Mouse (Mus musculus): Measurements from ENCODE around the gene Tuba8. TPM values are rescaled to one million over a fixed set of nuclear protein-coding genes. Genes with fewer than 3 reads are reported as not detected.

Tuba8 gene
- polyA plus RNA-seq, 1 experiment from 2014 or later = 1.5 TPM

DNA sequence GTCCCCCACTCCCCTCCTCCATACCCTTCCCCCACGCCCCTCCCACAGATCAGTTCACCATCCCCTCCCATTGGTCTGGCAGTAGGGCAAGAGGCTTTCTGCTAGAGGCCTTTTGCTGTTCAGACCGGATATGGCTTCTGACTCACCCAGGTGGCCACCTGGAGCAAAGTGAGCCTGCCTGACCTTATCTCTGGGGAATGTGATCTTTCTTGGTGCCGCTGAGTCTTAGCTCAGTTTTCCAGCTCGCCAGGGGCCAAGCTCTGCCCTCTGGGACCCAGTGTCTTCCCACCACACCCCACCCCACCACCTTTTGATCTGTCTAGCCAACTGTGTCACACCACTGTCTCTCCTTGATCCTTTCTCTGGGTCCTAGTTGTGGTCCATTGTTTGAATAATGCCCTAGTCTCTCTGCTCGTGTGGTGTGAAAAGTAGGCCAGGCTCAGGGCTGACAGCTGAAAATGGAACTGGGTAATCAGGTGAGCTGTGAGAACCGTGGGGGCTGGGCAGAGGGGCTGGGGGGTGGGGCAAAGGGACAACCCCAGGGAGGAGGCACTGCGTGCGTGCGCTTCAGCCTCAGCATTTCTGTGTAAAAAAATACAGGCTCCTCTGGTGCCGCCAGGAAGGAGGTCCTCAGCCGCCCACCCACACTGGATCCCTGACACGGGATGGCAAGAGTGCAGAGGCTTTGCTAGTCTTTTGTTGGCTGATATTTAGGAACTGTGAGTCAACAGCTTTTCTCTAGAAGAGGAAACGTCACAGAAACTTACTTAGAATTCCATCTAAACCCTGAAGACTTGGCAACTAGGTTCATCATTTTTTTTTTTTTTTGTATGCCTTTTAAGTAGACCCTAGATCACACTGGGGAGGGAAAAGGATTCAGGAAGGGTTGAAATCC lies 16.2 kb upstream of the Tuba8 start:
- Histone ChIP-seq H3K9me3 (ENCODE audit: control insufficient read depth, low read length) (no peaks in the 10 kb centered on the region), H3K4me2 (ENCODE audit: low read depth, low read length) (no peak overlapping the region), H3K9ac (replicated peaks; ENCODE audit: low read depth, low read length) (no peak overlapping the region), H3K36me3 (ENCODE audit: control insufficient read depth, insufficient read depth, low read length) (peaks cover 18% of the 10 kb centered on the region; the same call in 1 of the 2 replicates), H3K27ac (ENCODE audit: low read depth, low read length) (no peak overlapping the region), H3K27me3 (ENCODE audit: control insufficient read depth, insufficient read depth, low read length) (no peaks in the 10 kb centered on the region), H3K4me3 (ENCODE audit: low read depth, low read length) (no peak overlapping the region), H3K4me1 (ENCODE audit: control insufficient read depth, insufficient read depth, low read length) (no peaks in the 10 kb centered on the region)
- ATAC-seq (ENCODE audit: low read depth) = no peak
- WGBS = 51% methylated on average over 13 of the region's 13 CpGs

DNA sequence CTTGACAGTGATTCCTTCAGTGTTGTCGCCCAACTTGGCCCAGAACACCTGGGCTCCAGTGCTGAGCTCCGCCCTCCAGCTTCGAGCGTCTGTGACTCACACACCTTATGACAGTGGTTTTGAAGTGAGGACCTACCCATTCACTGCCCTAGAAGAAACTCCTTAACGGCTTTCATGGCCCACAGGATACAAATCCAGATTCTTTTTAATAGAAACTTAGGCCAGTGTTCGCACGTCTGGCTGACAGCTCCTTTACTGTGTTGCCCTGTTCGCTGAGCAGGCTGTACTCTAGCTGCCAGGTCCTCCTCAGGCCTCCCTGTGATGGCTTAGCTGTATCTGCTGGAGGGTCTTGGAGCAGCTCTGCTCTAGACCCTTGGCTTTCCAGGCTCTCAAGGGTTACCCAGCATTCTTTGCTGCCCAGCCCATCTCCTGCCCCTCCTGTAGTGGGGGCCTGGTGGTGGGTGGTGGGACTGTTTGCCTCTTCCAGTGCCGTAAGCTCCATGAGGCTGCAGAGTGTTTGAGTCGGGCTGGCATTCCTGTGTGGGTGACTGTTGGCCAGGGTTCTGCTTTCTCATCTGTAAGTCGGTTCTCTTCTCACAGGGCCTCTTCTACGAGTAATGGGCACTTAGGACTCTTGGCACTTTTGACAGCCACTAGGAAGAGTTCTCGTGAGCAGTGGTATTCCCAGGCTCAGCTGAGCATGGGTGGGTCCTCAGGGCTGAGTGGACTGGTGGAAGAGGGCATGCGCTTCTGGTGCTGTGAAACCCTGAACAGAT lies 15.4 kb upstream of the Tuba8 start:
- H3K36me3 ChIP-seq (ENCODE audit: control insufficient read depth, insufficient read depth, low read length) = peaks cover 18% of the 10 kb centered on the region; the same call in 1 of the 2 replicates
- H3K4me3 ChIP-seq (ENCODE audit: low read depth, low read length) = no peak overlapping the region
- no peak overlapping the region for H3K4me2 ChIP-seq (ENCODE audit: low read depth, low read length)
- H3K27me3 ChIP-seq (ENCODE audit: control insufficient read depth, insufficient read depth, low read length) = no peaks in the 10 kb centered on the region
- 80% methylated on average over 14 of the region's 14 CpGs for WGBS
- H3K4me1 ChIP-seq (ENCODE audit: control insufficient read depth, insufficient read depth, low read length) = no peaks in the 10 kb centered on the region
- no peak overlapping the region for H3K27ac ChIP-seq (ENCODE audit: low read depth, low read length)
- no peak for ATAC-seq (ENCODE audit: low read depth)
- H3K9ac ChIP-seq (replicated peaks; ENCODE audit: low read depth, low read length) = no peak overlapping the region
- no peaks in the 10 kb centered on the region for H3K9me3 ChIP-seq (ENCODE audit: control insufficient read depth, low read length)

DNA sequence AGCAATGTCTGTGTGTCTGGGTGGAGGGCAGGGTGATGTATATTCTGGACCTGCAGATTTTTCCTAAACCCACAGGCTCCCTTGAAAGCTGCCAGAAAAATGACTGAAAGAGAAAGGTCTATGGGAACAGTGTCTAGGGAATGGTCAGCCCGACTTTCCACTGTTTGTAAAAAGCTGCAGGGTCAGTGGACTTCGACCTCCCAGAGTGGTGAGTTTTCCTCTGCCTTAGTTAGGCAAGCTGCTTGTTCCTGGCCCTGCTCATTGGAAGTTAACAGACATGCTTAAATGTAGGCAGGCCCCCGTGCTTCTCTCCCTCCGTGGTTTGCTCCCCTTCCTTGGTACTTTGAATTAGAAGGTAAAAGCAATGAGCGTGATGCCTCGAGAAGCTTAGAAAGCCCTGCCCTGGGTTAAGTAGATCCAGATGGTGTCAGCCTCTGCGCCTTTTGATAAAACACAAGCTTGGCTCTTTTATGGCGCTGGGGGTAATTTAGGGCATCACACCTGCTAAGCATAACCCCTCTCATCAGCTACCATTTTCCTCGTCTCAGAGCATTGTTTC lies 12.6 kb upstream of the Tuba8 start:
- WGBS = 42% methylated on average over 9 of the region's 9 CpGs
- ATAC-seq (ENCODE audit: low read depth) = no peak

DNA sequence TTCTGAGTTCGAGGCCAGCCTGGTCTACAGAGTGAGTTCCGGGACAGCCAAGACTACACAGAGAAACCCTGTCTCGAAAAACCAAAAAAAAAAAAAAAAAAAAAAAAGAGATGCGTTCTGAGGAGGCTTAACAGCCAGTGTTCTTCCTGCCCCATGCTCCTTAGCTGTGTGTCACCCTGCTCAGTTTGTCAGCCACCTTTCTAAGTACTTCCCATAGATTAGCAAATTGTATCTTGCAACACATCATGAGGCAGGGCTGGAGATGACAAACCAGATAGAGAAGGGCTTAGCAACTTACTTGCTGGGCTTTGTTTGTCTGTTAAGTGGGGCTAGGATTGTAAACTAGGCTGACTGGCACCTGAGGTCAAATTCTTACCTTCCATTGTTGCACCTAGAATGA lies 10.0 kb upstream of the Tuba8 start:
- no peaks in the 10 kb centered on the region for H3K36me3 ChIP-seq (ENCODE audit: control insufficient read depth, insufficient read depth, low read length)
- no peak overlapping the region for H3K27ac ChIP-seq (ENCODE audit: low read depth, low read length)
- ATAC-seq (ENCODE audit: low read depth) = no peak
- H3K9me3 ChIP-seq (ENCODE audit: control insufficient read depth, low read length) = no peaks in the 10 kb centered on the region
- WGBS = 93% methylated on average over 3 of the region's 4 CpGs
- H3K4me3 ChIP-seq (ENCODE audit: low read depth, low read length) = no peak overlapping the region
- no peaks in the 10 kb centered on the region for H3K4me1 ChIP-seq (ENCODE audit: control insufficient read depth, insufficient read depth, low read length)
- H3K27me3 ChIP-seq (ENCODE audit: control insufficient read depth, insufficient read depth, low read length) = no peaks in the 10 kb centered on the region
- no peak overlapping the region for H3K9ac ChIP-seq (replicated peaks; ENCODE audit: low read depth, low read length)
- no peak overlapping the region for H3K4me2 ChIP-seq (ENCODE audit: low read depth, low read length)

More for the DNA sequence above, 12.6 kb upstream of the Tuba8 start:
- no peak overlapping the region for H3K4me2 ChIP-seq (ENCODE audit: low read depth, low read length)
- H3K27me3 ChIP-seq (ENCODE audit: control insufficient read depth, insufficient read depth, low read length) = no peaks in the 10 kb centered on the region
- H3K9me3 ChIP-seq (ENCODE audit: control insufficient read depth, low read length) = no peaks in the 10 kb centered on the region
- H3K4me3 ChIP-seq (ENCODE audit: low read depth, low read length) = no peak overlapping the region
- peaks cover 14% of the 10 kb centered on the region; the same call in 1 of the 2 replicates for H3K36me3 ChIP-seq (ENCODE audit: control insufficient read depth, insufficient read depth, low read length)
- no peaks in the 10 kb centered on the region for H3K4me1 ChIP-seq (ENCODE audit: control insufficient read depth, insufficient read depth, low read length)
- H3K27ac ChIP-seq (ENCODE audit: low read depth, low read length) = no peak overlapping the region
- no peak overlapping the region for H3K9ac ChIP-seq (replicated peaks; ENCODE audit: low read depth, low read length)

DNA sequence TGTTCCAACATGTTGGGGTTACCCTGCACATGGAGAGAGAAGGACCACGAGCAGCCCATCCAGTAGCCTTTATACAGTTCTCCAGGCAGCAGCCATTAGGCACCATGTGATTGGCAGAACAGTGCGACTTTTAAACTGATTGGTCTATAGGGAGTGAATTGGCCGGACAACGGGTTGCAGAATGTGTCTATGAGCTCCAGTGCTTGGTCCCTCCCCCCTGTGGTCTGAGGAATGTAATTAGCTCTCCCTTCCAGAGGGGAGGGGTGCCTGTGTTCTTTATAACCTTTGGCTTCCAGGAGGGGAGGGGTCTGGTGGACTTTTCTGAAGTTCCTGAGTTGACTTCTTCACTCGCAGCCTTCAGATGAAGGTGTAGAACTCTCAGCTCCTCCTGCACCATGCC lies 8.5 kb upstream of the Tuba8 start:
- H3K27me3 ChIP-seq (ENCODE audit: control insufficient read depth, insufficient read depth, low read length) = no peaks in the 10 kb centered on the region
- H3K36me3 ChIP-seq (ENCODE audit: control insufficient read depth, insufficient read depth, low read length) = no peaks in the 10 kb centered on the region
- no peak for ATAC-seq (ENCODE audit: low read depth)
- H3K4me3 ChIP-seq (ENCODE audit: low read depth, low read length) = no peak overlapping the region
- H3K9me3 ChIP-seq (ENCODE audit: control insufficient read depth, low read length) = no peaks in the 10 kb centered on the region
- H3K9ac ChIP-seq (replicated peaks; ENCODE audit: low read depth, low read length) = no peak overlapping the region
- no peak overlapping the region for H3K27ac ChIP-seq (ENCODE audit: low read depth, low read length)
- H3K4me2 ChIP-seq (ENCODE audit: low read depth, low read length) = no peak overlapping the region
- WGBS = 58% methylated on average over 5 of the region's 5 CpGs
- no peaks in the 10 kb centered on the region for H3K4me1 ChIP-seq (ENCODE audit: control insufficient read depth, insufficient read depth, low read length)

DNA sequence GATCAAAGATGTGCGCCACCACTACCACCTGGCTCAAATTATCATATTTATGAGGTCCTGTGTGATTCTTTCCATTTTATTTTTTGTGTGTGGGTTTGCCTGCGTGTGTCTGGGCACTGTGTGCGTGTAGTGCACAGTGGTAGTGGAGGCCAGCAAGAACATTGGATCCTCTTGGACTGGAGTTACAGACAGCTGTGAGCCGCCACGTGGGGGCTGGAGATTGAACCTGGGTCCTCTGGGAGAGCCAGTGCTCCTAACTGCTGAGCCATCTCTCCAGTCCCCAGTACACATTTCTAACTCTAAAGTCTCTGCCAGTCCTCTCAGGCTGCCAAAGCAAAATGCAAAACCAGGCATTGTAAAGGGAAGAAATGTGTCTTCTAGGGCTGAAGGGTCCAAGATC lies 4.0 kb upstream of the Tuba8 start:
- no peak for ATAC-seq (ENCODE audit: low read depth)
- WGBS = 90% methylated on average over 5 of the region's 5 CpGs
- Histone ChIP-seq H3K4me3 (ENCODE audit: low read depth, low read length) (no peak overlapping the region), H3K4me1 (ENCODE audit: control insufficient read depth, insufficient read depth, low read length) (peaks cover 12% of the 10 kb centered on the region; the same call in 1 of the 2 replicates), H3K4me2 (ENCODE audit: low read depth, low read length) (no peak overlapping the region), H3K36me3 (ENCODE audit: control insufficient read depth, insufficient read depth, low read length) (no peaks in the 10 kb centered on the region), H3K9ac (replicated peaks; ENCODE audit: low read depth, low read length) (no peak overlapping the region), H3K27ac (ENCODE audit: low read depth, low read length) (no peak overlapping the region), H3K27me3 (ENCODE audit: control insufficient read depth, insufficient read depth, low read length) (0 out of 2 replicates have a peak, but pooled peaks cover 2% of the 10 kb centered on the region), H3K9me3 (ENCODE audit: control insufficient read depth, low read length) (no peaks in the 10 kb centered on the region)

DNA sequence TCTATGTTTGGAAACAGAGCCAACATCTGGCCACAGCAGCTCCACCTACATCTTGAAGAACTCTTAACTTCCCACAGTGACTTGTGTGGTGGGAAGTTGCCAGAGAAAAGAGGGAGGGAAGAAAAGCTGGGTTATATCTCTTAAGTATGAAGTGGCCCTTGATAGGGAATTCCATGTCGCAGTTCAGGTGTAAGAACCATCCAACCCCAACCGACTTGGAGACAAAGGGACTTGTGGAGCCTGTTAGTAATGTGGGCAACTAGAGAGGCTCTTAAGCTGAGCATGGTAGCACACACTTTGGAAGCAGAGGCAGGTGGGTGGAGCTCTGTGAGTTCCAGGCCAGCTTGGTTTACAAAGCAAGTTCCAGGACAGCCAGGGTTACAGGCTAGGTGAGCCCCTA lies 912 bp upstream of the Tuba8 start:
- Histone ChIP-seq H3K27ac (ENCODE audit: low read depth, low read length) (no peak overlapping the region), H3K27me3 (ENCODE audit: control insufficient read depth, insufficient read depth, low read length) (0 out of 2 replicates have a peak, but pooled peaks cover 2% of the 10 kb centered on the region), H3K4me1 (ENCODE audit: control insufficient read depth, insufficient read depth, low read length) (peaks cover 12% of the 10 kb centered on the region; the same call in 1 of the 2 replicates), H3K9ac (replicated peaks; ENCODE audit: low read depth, low read length) (no peak overlapping the region), H3K9me3 (ENCODE audit: control insufficient read depth, low read length) (no peaks in the 10 kb centered on the region), H3K36me3 (ENCODE audit: control insufficient read depth, insufficient read depth, low read length) (no peaks in the 10 kb centered on the region), H3K4me2 (ENCODE audit: low read depth, low read length) (no peak overlapping the region), H3K4me3 (ENCODE audit: low read depth, low read length) (no peak overlapping the region)
- WGBS = 87% methylated on average over 2 of the region's 2 CpGs
- no peak for ATAC-seq (ENCODE audit: low read depth)

DNA sequence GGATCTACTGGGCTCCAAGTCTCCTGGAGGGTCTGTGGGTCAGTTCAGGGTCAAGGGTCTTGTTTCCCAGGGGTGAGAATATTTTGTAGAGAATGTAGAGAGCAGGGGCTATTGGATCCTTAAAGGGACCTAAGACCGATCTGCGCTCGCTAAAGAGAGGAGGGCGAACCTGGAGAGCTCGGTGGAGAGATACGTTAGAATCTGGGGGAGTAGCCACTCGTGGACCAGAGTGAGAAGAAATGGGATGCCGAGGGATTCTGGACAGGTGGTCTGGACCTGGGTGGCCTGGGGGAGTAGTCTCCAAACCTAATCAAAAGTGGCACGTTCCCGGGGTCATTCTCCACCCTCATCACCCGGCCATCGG lies 412 bp downstream of the Tuba8 start:
- peaks cover 12% of the 10 kb centered on the region; the same call in 1 of the 2 replicates for H3K4me1 ChIP-seq (ENCODE audit: control insufficient read depth, insufficient read depth, low read length)
- no peak overlapping the region for H3K27ac ChIP-seq (ENCODE audit: low read depth, low read length)
- peak overlapping the region; percentile 57 for H3K9ac ChIP-seq (replicated peaks; ENCODE audit: low read depth, low read length)
- peak; percentile 42 for ATAC-seq (ENCODE audit: low read depth)
- 0 out of 2 replicates have a peak, but pooled peaks cover 2% of the 10 kb centered on the region for H3K27me3 ChIP-seq (ENCODE audit: control insufficient read depth, insufficient read depth, low read length)
- H3K36me3 ChIP-seq (ENCODE audit: control insufficient read depth, insufficient read depth, low read length) = no peaks in the 10 kb centered on the region
- under 1% methylated on average over 12 of the region's 12 CpGs for WGBS
- H3K9me3 ChIP-seq (ENCODE audit: control insufficient read depth, low read length) = no peaks in the 10 kb centered on the region
- H3K4me2 ChIP-seq (ENCODE audit: low read depth, low read length) = peak overlapping the region; percentile 94
- H3K4me3 ChIP-seq (ENCODE audit: low read depth, low read length) = peak overlapping the region; percentile 43

Data from neural tube, embryonic 14.5 days (tissue).